Mouse (Mus musculus): ENCODE measurements around the gene A530084C06Rik.

A530084C06Rik gene

DNA sequence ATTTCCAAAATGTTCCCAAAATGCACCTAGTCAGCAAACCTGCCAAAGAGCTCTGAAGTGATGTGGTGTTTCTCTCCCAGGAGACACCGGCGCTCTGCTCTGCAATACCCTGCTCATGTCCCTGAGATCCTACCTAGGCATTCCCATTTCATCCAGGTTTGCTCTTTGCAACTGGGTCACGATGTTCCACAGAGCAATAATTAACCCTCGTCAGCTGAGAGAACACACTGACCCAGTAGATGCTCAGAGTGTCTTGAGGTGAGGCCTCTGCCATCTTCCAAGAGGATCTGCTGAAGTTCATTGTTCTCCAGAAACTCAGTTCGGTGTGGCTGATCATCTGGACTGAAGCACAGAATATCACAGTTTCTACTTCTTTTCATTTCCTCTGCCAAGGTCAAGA, 16.1 kb downstream of the A530084C06Rik start:
- no peak for DNase-seq (ENCODE audit: low spot score)

DNA sequence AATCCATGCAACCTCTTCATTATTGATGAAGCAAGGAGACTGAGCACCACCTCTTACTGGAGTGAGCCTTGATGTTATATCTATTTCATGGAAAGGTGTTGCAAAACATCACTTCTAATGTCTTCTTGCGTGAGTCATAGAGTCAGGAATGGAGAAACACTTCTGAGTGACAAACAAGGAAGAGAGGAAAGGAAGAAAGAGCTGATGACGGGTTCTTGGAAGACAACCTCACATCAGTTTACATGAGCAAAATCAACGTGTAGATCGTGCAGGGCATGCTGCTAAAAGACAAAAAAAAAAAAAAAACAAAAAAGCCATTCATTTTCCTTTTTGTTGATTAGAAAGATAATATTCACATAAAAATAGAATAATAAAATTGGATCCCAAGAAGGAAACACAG, 24.4 kb downstream of the A530084C06Rik start:
- DNase-seq (ENCODE audit: low spot score) = no peak

GRCm38 (mm10) chr13:31531651-31532061, 27.5 kb downstream of the A530084C06Rik start:
- DNase-seq (ENCODE audit: low spot score) = no peak

GRCm38 (mm10) chr13:31531186-31531585, 27.9 kb downstream of the A530084C06Rik start:
- DNase-seq (ENCODE audit: low spot score) = no peak

GRCm38 (mm10) chr13:31524976-31525375, 34.2 kb downstream of the A530084C06Rik start:
- DNase-seq (ENCODE audit: low spot score) = no peak

DNA sequence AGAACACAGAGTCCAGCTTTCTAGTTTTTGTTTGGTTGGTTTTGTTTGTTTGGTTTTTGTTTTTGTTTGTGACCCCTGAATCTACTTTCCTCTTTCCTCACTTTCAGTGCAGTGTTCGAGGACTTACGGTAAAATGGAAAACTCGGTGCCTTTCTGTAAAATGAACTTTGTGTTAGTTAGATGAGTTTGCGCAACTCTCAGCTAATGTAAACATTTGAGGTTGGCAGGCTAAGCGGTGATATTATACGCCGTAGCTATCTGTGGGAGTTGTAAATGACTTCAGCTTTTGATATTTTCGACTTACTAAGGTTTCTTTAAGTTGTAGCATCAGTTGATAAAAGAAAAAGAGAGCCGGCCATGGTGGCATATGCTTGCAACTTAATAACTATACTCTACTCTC, 40.2 kb downstream of the A530084C06Rik start:
- DNase-seq (ENCODE audit: low spot score) = peak; percentile 35

DNA sequence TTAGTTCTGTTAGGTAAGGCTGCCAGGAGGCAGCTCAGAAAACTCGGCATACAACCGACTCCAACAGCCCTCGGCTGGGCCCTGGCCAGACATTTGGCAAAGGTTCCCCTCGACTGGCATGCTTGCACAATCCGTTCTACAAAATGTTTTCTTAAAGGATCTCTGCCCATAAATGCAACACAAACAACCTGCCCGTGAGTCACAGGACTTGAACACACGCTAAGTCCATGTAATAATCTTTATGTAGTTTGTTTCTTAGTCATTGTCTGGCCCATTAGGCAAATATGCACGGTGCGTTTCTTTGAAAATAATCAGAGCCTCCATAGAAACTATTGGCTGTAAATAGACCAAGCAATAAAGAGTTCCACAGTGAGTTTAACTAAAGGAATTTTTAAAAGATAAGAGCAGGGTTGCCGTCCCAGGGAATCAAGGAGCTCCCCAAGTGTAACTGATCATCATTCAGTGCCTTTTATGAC, 40.7 kb downstream of the A530084C06Rik start:
- DNase-seq (ENCODE audit: low spot score) = peak; percentile 77

DNA sequence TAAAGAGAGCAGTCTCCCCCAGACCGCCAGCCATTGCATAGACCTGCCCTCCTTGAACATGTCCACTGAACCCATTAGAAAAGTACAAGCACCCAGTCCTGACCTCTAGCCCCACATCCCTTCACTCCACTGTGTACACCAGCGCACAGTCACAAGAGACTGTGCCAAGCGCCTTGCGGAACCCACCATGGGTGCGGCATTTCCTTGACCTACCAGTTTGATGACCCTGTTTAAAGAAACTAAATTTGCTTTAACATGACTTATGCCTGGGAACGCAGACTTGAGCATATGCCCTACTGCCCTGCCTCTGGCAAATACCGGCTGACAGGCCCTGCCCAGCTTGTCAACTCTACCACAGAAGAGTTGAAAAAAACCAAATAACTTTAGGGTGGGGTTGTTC, 43.9 kb downstream of the A530084C06Rik start:
- no peak for DNase-seq (ENCODE audit: low spot score)

DNA sequence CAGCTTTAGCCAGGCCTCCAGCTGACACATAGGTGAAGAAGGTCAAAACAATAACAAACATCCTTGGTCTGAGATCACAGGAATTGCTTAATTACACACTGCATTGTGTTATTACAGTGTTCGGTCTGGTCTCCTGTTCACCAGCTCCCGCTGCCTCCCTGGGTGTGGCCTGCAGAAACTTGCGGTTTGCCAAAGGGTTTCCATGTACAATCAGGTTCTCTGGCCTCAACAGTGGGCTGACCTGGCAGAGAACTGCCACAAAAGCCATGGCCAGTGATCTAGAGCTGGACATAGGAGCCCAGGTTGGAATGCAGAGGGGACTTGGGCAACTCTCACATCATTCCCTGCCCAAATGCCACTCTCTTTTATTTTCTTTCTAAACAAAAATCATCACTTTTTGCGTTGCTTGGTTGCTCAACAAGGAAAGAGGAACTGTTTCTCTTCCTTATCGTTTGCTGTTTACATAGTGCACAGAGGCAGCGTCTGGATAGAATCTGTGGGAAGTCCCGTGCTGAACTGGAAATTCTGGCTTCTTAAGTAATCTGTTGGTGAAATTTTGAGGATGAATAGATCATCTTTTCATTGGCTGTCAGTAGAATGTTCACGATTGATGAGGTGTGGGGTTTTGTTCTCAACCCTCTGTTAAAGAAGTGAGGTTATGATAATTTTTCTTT, 52.5 kb downstream of the A530084C06Rik start:
- DNase-seq (ENCODE audit: low spot score) = peak; percentile 29
